Mouse (Mus musculus) A20 (cell line): Measurements from ENCODE around the gene Errfi1.

Experiments used
- DNase-seq: peaks from one replicate; pipeline ENCODE4 v3.0.0-alpha.2; 2011; ENCODE audit warnings: low read depth, low spot score

The Errfi1 gene

DNA sequence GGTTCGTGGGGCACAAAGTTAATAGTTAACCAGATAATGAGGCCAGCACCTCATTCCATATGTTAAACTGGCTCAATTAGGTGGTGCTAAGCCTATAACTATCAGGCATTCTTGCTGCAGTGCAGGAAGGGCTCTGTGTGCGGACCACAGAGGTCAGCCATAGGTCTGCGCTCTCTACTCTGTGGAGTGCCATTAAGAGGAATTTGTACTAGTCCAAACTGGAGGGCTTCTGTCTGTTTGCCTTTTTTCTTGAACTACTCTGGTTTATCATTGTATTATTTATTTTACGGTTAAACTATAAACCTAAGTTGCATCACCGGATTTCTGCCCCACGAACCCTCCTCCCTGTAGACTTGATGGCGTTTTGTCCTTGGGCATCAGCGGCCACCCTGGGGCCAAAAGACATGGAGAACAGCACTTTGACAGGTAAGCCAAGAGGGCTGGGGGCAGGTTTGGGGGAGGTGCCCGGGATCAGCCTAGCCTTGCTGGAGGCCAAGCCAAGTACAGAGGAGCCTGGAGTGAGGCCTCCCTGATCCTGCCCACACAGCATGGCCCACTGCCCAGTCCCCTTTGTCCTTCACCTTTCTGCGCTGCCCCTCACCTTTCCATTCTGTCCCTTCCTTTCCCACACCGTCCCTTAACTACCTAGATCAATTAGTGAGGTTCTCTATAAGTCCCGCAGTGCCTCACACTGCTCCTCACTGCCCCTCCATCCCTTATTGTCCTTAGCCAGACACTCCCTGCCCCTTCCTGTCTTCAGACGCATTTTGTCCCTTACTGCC is at the start of gene Errfi1:
Gene Errfi1 (plus strand): TSS at position 240 of the 782 bp plus-strand sequence.
- no peak for DNase-seq

- no peak for DNase-seq
Measured at GRCm38 (mm10) chr4:150804204-150804603, 49.5 kb upstream of the Errfi1 start.

DNA sequence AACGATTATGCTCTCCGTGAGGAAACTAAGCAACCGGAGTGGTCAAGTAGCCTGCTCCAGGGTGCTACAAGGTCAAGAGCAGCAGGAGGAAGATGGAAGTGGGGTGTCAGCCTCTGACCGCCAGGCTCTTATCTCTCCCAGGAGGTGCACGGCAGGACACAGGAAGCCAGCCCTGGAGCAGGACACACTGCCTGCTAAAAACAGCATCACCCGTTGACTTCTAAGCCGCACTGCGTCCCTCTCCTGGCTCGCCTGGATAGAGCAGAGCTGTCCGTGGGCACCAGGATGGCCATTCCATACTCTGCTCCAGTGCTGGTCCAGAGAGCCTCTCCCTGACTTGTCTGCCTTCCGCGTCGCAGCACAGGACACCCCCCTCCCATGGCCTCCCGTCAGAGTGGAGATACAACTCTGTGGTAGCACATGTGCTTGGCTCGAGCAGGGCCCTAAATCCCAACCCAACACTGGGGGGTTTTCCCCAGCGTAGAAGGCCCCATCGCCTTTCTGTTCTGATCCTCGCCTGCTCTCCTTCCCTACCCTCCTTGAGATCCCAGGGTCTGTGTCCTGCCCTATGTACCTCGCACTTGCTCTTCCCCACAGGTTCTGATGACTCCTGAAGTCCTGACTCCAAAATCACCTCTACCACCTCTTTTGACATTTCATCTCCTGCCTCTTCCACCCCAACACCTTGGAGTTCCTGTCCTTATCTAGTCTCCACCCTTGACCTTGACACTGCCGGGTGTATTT is 45.8 kb upstream of the Errfi1 start:
- no peak for DNase-seq

- DNase-seq = no peak
Measured at GRCm38 (mm10) chr4:150808471-150808847, 45.3 kb upstream of the Errfi1 start.

DNA sequence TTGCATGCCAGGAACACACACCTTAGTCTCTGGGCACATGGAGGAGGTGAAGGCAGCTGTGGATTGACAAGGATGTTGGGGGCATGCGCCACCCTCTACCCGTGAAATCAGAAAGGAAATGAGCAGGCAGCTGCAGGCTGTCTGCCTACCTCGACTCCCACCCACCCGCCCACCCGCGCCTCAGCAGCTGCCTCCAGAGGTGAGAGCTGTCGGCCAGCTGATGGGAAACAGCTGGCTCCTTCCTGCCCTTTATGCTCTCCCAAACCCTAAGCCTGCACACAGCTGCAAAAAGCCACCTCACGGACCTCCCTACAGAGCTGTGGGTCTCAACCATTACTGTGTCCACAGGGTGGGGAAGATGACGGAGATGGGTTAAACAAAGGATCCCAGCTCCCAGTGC is 44.4 kb upstream of the Errfi1 start:
- DNase-seq = no peak

- DNase-seq = no peak
Measured at GRCm38 (mm10) chr4:150815144-150815543, 38.6 kb upstream of the Errfi1 start.

DNA sequence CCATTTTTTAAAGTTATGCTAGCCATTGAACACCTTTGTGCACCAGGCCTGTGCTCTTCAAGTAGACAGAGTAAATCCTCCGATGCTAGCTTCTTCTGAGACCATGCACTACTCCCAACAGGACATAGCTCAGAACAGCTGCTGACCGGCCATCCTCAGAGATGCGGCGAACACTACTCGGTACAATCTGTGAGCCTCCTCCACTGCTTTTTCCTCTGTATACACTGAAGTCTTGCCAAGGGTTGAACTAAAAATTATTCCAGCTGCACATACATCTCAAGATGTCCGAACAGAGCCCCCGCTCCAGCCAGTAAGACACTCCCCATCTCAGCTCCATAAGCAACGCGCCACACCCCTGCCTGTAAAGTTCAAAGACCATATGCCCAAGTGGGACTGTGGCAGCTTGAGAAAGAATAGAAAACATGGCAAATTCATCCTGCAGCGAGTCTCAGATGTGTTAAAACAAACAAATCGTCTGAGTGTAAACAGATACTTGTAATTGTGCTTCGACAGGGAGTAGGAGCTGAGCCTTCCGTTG is 37.2 kb upstream of the Errfi1 start:
- no peak for DNase-seq

DNA sequence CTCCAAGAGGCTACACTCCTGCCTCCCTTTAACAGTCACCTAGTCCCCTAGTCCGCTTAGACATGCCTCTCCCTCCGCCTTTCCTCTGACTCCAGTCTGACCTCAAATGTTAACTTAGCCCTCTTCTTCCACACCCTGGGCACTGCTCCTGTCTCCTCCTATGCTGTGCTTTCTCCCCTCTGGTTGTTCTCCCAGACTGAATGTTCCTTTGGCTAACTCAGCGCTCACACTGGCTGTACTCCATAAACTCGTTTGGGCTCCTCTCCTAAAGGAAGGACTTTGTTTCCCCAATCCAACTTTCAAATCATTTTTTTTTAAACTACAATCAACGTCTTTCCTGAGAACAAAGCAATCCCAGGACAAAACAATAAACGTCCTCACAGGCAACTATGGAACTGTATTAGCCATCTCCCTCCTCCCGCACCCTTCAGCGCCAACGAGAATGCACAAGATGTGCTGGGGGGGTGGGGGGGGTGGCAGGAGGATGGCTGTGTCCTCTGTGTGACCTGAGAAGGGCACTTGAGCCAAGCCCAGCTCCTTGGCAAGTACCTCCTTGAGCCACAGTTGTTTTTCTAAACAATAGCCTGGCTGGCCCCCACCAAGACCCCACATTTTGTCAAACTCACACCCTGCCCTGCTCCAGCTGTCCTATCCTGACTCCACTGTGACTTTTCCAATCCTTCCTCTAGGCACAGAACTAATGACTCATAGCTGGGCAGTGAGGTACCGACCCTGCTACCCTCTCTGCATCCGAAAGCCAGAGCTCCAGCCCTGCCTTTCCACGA is 34.4 kb upstream of the Errfi1 start:
- DNase-seq = no peak

DNA sequence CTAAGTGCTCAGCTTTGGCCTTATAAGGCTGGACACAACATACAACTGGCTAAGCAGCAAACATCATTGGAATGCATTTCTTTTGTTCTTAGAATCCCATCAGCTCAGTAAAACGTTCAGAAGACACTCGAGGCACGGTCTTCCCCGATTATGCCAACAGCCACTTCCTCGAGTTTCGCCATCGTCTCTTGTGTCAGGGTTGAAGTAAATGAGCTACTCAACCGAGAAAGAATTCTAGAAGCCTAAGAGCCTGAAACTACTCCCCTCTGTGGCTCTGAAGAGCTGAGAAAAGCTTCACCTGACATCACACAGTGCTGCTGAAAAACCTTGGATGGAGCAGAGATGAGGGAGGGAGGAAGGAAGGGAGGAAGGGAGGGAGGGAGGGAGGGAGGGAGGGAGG is 32.3 kb upstream of the Errfi1 start:
- DNase-seq = no peak

DNA sequence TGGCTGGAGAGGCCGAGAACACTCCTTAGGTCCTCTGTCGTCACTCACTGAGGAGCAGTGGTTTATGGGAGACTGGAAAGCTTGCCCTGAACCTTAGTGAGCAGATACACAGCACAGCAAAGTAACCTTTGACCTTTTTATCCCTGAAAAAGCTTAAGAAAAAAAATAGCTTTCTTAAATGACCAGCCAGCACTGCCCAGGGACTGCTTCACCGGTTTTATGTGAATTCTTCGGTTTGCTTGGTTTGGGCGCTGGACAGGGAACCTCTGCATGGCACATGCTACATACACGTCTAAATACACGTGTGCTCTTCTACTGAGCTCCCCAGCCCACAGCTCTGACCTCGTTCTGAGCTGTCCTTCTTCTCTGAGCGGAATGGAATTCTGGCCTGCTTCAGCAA is 31.1 kb upstream of the Errfi1 start:
- DNase-seq = no peak

DNA sequence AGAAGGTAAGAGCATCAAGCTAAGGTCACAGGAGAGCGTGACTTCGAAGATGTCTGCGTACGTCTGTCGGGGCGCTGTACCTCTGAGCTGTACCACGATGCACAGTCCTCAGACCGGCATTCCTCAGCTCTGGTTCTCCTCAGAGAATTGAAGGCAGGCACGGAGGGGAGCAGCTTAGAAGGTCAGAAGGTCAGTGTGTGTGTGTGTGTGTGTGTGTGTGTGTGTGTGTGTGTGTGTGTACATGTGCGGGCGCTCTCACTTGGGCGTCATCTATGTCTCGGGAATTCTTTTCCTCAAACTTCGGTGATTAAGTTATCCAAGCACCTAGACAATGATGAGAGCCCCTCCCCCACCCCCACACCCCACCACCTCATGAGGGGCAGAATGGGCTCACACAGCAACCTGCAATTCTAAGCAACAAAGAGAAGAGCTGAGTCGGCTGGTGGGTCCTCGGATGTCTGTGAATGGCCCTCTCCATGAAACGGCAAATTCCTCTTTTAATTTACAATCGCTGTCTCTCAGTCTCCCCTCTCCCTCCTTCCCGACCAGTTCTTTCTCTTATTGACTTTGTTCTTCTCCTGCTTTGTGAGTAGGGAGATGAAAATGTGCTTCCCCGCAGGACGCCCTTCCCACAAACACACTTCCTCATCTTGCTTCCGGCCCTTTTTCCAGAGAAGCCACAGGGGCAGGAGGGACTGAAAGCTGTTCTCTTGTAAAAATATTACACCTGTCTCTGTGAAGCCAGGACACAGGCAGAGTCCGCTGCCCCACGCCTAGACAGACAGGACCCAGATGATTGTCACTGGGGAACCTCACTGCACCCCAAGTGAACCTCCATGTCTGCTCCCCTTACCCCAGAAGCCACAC is 29.9 kb upstream of the Errfi1 start:
- no peak for DNase-seq

DNA sequence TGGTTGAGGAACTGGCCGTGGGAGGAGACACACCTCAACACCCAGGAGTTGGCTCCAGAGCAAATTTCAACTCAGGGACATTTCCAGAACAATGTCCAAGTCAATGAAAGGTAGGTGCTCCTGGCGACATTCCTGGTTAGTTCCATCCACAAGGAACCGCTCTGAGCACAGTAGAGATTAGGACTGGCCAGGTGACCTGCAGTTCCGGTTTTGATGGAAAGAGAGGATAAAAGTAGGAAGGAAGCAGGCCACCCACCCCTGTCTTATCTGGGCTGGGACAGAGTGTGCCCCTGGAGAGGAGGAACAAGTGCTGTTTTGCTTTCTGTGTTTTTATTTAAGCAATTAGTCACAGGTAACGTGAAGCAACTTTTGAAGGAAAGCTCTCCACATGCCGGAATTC is 28.8 kb upstream of the Errfi1 start:
- DNase-seq = no peak

DNA sequence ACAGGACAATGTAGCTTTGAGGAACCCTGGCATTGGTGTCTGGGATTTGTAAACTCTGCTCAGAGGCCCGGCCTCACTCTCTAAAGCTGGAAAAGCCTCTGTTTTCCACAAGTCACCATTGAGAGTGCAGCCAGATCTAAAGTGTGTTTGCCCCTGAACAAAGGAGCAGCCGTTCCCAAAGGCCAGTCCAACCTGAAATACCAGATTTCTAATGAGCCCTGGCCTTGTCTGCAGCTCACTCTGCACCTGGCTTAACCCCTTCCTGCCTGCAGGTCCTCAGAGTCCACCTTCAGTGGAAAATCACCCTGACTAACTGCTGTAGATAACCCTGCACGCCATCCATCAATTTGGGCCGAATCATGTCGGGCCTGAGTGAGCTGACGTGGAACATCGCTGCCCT is 28.2 kb upstream of the Errfi1 start:
- DNase-seq = no peak

DNA sequence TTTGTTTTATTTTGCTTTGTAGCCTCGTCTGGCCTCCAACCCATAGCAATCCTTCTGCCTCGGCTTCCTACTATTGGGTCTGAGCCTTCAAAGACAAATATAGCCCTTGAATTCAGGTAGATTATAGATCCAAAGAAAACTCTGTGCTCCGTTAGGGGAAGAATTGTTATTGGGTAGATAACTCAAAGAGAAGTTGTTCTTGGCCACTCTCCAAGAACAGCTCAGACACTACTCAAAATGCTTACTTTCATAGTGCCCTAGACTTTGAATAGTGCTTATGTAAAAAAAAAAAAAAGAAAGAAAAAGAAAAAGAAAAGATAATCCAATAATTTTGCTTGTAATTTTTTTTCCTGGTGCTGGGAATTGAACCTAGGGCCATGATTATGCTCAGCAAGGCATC is 22.4 kb upstream of the Errfi1 start:
- no peak for DNase-seq

DNA sequence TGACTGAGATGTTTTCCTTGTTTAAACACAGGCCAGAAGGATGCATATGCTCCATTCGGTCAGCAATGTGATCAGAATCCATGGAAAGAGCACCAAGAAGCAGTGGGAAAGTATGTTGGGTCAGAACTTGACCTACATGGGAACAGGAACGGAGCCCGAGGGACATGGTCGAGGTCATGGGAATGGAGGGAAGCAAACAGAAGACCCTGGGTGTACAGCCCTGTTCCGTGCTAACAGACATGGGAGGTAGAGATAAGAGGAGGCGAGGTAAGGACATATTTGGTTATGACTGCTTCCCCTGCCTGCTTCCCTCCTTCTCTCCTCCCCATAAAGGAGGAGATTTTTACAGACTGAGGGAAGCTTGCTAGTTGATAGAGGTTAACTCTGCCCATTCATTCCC is 21.8 kb upstream of the Errfi1 start:
- DNase-seq = no peak

- DNase-seq = no peak
Measured at GRCm38 (mm10) chr4:150835163-150835562, 18.6 kb upstream of the Errfi1 start.

- DNase-seq = no peak
Measured at GRCm38 (mm10) chr4:150836258-150836657, 17.5 kb upstream of the Errfi1 start.

DNA sequence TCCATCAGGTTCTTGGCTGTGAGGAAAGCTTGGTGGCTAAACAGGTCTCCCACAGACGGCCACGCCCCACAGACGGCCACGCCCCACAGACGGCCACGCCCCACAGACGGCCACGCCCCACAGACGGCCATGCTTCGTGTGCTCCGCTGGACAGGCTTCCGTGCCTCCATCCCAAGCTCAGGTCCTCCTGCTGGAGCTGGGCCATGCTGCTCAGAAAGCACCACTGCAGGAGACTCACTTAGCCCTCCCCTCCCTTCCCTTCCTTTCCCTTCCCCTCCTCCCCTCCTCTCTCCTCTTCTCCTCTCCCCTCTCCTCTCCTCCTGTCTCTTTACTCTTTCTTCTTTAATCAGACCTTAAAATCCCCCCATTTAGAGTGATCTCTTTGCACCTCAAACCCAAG is 16.8 kb upstream of the Errfi1 start:
- no peak for DNase-seq

DNA sequence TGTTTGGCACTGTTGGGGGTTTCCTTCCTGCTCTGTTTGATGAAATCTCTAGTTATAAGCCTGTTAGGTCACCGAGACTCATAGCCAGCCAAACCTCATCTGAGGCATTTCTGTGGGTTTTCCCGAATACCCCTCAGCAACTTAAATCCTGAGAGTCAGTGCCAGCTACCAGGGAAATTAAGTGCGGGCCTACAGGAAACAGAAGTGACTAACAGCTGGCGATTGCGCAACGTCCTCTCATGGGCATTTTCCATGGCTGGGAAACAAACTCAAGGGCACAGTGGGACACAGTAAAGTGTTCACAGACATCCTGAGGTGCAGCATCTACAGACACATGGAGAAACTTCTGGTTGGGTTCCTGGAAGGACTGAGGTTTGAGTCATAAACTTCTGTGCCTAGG is 16.3 kb upstream of the Errfi1 start:
- DNase-seq = no peak

DNA sequence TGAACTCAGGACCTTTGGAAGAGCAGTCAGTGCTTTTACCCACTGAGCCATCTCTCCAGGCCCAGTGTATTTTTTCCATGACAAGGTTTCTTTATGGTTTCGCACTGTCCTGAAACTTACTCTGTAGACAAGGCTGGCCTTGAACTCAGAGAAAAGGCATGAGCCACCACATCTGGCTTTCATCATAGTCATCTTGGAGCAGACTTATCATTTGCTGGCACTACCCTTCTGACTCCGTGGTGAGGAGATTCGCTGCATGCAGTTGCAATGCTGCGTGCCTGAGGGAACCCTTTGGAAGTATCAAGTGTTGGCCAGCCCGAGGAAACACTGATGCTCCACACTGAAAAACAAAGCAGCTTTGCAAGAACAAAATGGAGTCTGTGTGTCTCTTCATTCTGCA is 11.7 kb upstream of the Errfi1 start:
- DNase-seq = no peak

DNA sequence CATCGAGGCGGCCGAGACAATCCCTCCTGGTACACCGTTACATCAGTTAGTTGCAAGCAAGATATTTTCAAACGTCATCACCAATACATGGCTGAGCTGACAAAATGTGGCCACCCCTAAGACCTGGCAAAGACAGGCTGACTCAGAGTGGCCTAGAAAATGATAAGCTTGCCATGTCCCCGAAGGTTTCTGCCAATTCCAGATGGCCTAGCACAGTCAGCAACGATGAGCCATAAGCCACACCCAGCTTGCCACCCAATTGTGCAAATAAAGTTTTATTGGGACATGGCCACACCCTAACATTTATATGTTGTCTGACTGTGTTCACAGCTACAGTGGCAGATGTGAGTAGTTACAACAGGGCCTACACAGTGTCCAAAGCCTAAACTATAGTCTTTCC is 10.5 kb upstream of the Errfi1 start:
- no peak for DNase-seq
